In genomic region chr10:80929299-80930226, GRCm38 (mm10) we compare ENCODE assay signal across 8 mouse cellular contexts. TPM values are rescaled to one million over a fixed set of nuclear protein-coding genes. Genes with fewer than 3 reads are reported as not detected.
A peak's percentile ranks its signal among the peaks of the same experiment; 100 is the strongest.
DNase-seq lines count a peak whose midpoint lies in the region; ATAC-seq and TF ChIP-seq lines count a peak whose summit lies in the region.

TSS of gene Gadd45b (plus strand) at chr10:80930073.

- WGBS in heart, embryonic 14.5 days = under 1% methylated on average over 56 of the region's 56 CpGs
- under 1% methylated on average over 56 of the region's 56 CpGs for WGBS in liver, embryonic 13.5 days (ENCODE audit: insufficient replicate concordance)
- WGBS in stomach, embryonic 16.5 days = under 1% methylated on average over 56 of the region's 56 CpGs

- H3K4me3 ChIP-seq in erythroblast, embryonic 14.5 days (replicated peaks) = peak within 1 kb of the TSS; percentile 60
- H3K4me3 ChIP-seq in heart, embryonic 14.5 days (ENCODE audit: control insufficient read depth in 1 of 2, insufficient read depth in 1 of 2, low read depth in 1 of 2, low read length in 2 of 2) = peak within 1 kb of the TSS; percentile 85 to 90
- peak within 1 kb of the TSS; percentile 59 for H3K4me3 ChIP-seq in liver, embryonic 13.5 days (replicated peaks)
- peak within 1 kb of the TSS; percentile 73 for H3K4me3 ChIP-seq in stomach, embryonic 16.5 days (replicated peaks; ENCODE audit: low read length)

- peak within 1 kb of the TSS; percentile 95 to 96 for H3K27ac ChIP-seq in heart, embryonic 14.5 days (replicated peaks in 1 of 2; ENCODE audit: control insufficient read depth in 1 of 2, insufficient read depth in 1 of 2, low read depth in 2 of 2, low read length in 2 of 2)
- peak within 1 kb of the TSS; percentile 63 for H3K27ac ChIP-seq in liver, embryonic 13.5 days
- peak within 1 kb of the TSS; percentile 91 for H3K27ac ChIP-seq in stomach, embryonic 16.5 days (ENCODE audit: low read length)

- H3K36me3 ChIP-seq in erythroblast, embryonic 14.5 days (ENCODE audit: control insufficient read depth) = no peaks in the 10 kb centered on the region
- no peaks in the 10 kb centered on the region; the same call in 1 of the 2 replicates for H3K36me3 ChIP-seq in heart, embryonic 14.5 days (ENCODE audit: control insufficient read depth, insufficient read depth, low read length)
- H3K36me3 ChIP-seq in liver, embryonic 13.5 days = no peaks in the 10 kb centered on the region
- H3K36me3 ChIP-seq in stomach, embryonic 16.5 days (ENCODE audit: control insufficient read depth, insufficient read depth, low read length) = no peaks in the 10 kb centered on the region

- peak; percentile 99 for DNase-seq in CD4-positive helper T cell, adult 2 months (ENCODE audit: low read depth, low spot score)
- DNase-seq in brain, embryonic 14.5 days (ENCODE audit: low read depth) = peak; percentile 99
- peak; percentile 99 for DNase-seq in kidney, postnatal 14 days
- peak; percentile 96 for DNase-seq in liver, embryonic 13.5 days
- peak; percentile 98 for DNase-seq in neural tube, embryonic 10.5 days (ENCODE audit: extremely low spot score, low spot score)

- H3K27me3 ChIP-seq in erythroblast, embryonic 14.5 days (ENCODE audit: control insufficient read depth) = peaks cover 61% of the 10 kb centered on the region
- no peaks in the 10 kb centered on the region for H3K27me3 ChIP-seq in heart, embryonic 14.5 days (ENCODE audit: control insufficient read depth, insufficient read depth, low read length)
- peaks cover 56% of the 10 kb centered on the region for H3K27me3 ChIP-seq in liver, embryonic 13.5 days
- H3K27me3 ChIP-seq in stomach, embryonic 16.5 days (ENCODE audit: control insufficient read depth, insufficient read depth, low read length) = peaks cover 3% of the 10 kb centered on the region; the same call in 1 of the 2 replicates

- H3K4me2 ChIP-seq in heart, embryonic 14.5 days (ENCODE audit: low read length) = peak within 1 kb of the TSS; percentile 98
- peak within 1 kb of the TSS; percentile 86 for H3K4me2 ChIP-seq in liver, embryonic 13.5 days
- H3K4me2 ChIP-seq in stomach, embryonic 16.5 days (ENCODE audit: low read depth, low read length) = peak within 1 kb of the TSS; percentile 88

- H3K4me1 ChIP-seq in erythroblast, embryonic 14.5 days (ENCODE audit: control insufficient read depth) = peaks cover 48% of the 10 kb centered on the region
- H3K4me1 ChIP-seq in heart, embryonic 14.5 days (ENCODE audit: control insufficient read depth in 2 of 2, insufficient read depth in 2 of 2, low read length in 2 of 2) = peaks cover 25 to 42% of the 10 kb centered on the region in 2 experiments
- peaks cover 63% of the 10 kb centered on the region for H3K4me1 ChIP-seq in liver, embryonic 13.5 days (replicated peaks)
- peaks cover 39% of the 10 kb centered on the region for H3K4me1 ChIP-seq in stomach, embryonic 16.5 days (ENCODE audit: control insufficient read depth, insufficient read depth, low read length)

- ATAC-seq in heart, embryonic 14.5 days (ENCODE audit: insufficient number of reproducible peaks, insufficient read depth, low FRiP score, low read depth) = peak; percentile 84
- ATAC-seq in liver, embryonic 13.5 days (ENCODE audit: low read depth) = peak; percentile 83
- ATAC-seq in stomach, embryonic 16.5 days (ENCODE audit: insufficient read depth, low FRiP score) = peak; percentile 91

- peak; percentile 92; the same call in 1 of the 2 replicates for TF ChIP-seq POLR2A in brain, embryonic 14.5 days (IDR thresholded peaks at IDR 0.05; ENCODE audit: borderline replicate concordance, extremely low read depth, insufficient read depth, insufficient read length, poor library complexity, severe bottlenecking)

- TF ChIP-seq CTCF in brain, embryonic 14.5 days (IDR thresholded peaks at IDR 0.05; ENCODE audit: borderline replicate concordance, extremely low read depth, insufficient read depth, insufficient read length) = no peak

- peak within 1 kb of the TSS; percentile 96 for H3K9ac ChIP-seq in heart, embryonic 14.5 days (ENCODE audit: low read length)
- H3K9ac ChIP-seq in liver, embryonic 13.5 days = peak within 1 kb of the TSS; percentile 68
- peak within 1 kb of the TSS; percentile 86 for H3K9ac ChIP-seq in stomach, embryonic 16.5 days (ENCODE audit: low read length)

- peaks cover 12% of the 10 kb centered on the region; the same call in 1 of the 2 replicates for H3K9me3 ChIP-seq in erythroblast, embryonic 14.5 days (ENCODE audit: control insufficient read depth, low read length)
- no peaks in the 10 kb centered on the region for H3K9me3 ChIP-seq in heart, embryonic 14.5 days (ENCODE audit: control insufficient read depth, low read length)
- no peaks in the 10 kb centered on the region for H3K9me3 ChIP-seq in liver, embryonic 13.5 days (replicated peaks)
- H3K9me3 ChIP-seq in stomach, embryonic 16.5 days (replicated peaks; ENCODE audit: control insufficient read depth, low read length) = no peaks in the 10 kb centered on the region

RNA-seq across cellular contexts. Expression of gene Gadd45b, which starts in this region (rescaled TPM):
- 8.4 and 8.5 TPM in 2 replicates for polyA plus RNA-seq in brain, embryonic 14.5 days (2012; rRNA removed)
- 0.15 and 0.16 TPM in 2 replicates for polyA plus RNA-seq in erythroblast, embryonic 14.5 days (2012)
- 34.5 and 39.8 TPM in 2 replicates for polyA plus RNA-seq in heart, embryonic 14.5 days (2014; fragmentation: Nextera tagmentation; extraction: Ambion mirVana)
- 1.6 and 1.8 TPM in 2 replicates for polyA plus RNA-seq in liver, embryonic 13.5 days (2015; fragmentation: Nextera tagmentation; extraction: Ambion mirVana)
- 34.8 and 40.9 TPM in 2 replicates for polyA plus RNA-seq in stomach, embryonic 16.5 days (2015; fragmentation: Nextera tagmentation; extraction: Ambion mirVana)

Comparison
In these comparisons a context has a peak if more than half of its experiments do, and no peak if none do; other contexts are left out.
1. Peak in every context shown above with its lines: DNase-seq, ATAC-seq, H3K4me3 ChIP-seq and H3K27ac ChIP-seq.